Mouse (Mus musculus) erythroblast, adult 5-6 weeks (primary cell): Measurements from ENCODE around the gene Agbl1. TPM values are rescaled to one million over a fixed set of nuclear protein-coding genes. Genes with fewer than 3 reads are reported as not detected.
"Not testable (repeated sequence)": the region's sequence is repeated elsewhere in the genome, so short reads cannot be mapped to it uniquely, and the experiment has no call there.

Experiments used
- ATAC-seq: replicated peaks from 2 replicates; pipeline ENCODE4 v1.8.0; 2016; ENCODE audit warnings: moderate number of reproducible peaks, mild to moderate bottlenecking, moderate TSS enrichment, inconsistent platforms; ENCODE audit not compliant: poor library complexity, low FRiP score, severe bottlenecking
- total RNA-seq, 2 experiments: library from RNA; stranded (forward) in 1 of 2; stranded (reverse) in 1 of 2; fragments of 150-400 nt in 1 of 2; fragments of 200-764, 138-1000 nt in 1 of 2; gene quantifications; 2 replicates each; pipeline versions ENCODE4 v1.2.3 to v1.2.4; 2015 to 2017; ENCODE audit warnings: low replicate concordance in 2 of 2

Gene Agbl1
- not detected in 2 replicates for total RNA-seq (2015; ENCODE audit: low replicate concordance)
- total RNA-seq (2017; ENCODE audit: low replicate concordance): 0.14 TPM in 1 of 2 replicates, not detected in the other

- no peak for ATAC-seq
These were observed at the start of gene Agbl1 for GRCm38 (mm10) chr7:76229311-76229937. Gene Agbl1, plus strand, starts transcription at chr7:76229887.

- ATAC-seq: no peak
These were observed 44.6 kb upstream of the Agbl1 start for GRCm38 (mm10) chr7:76185005-76185658.

GRCm38 (mm10) chr7:76185681-76186121 is 44.0 kb upstream of the Agbl1 start:
- no peak for ATAC-seq

- ATAC-seq: no peak
These were observed 11.1 kb upstream of the Agbl1 start for GRCm38 (mm10) chr7:76218546-76218945.

- ATAC-seq: no peak
These were observed 9.8 kb upstream of the Agbl1 start for GRCm38 (mm10) chr7:76219797-76220469.

GRCm38 (mm10) chr7:76222691-76223090 is 7.0 kb upstream of the Agbl1 start:
- no peak for ATAC-seq

- ATAC-seq: no peak
These were observed 806 bp upstream of the Agbl1 start for GRCm38 (mm10) chr7:76228881-76229280.

GRCm38 (mm10) chr7:76234321-76234720 is 4.6 kb downstream of the Agbl1 start:
- no peak for ATAC-seq

- no peak for ATAC-seq
These were observed 7.8 kb downstream of the Agbl1 start for GRCm38 (mm10) chr7:76237497-76237896.

GRCm38 (mm10) chr7:76244839-76245238 is 15.2 kb downstream of the Agbl1 start:
- not testable (repeated sequence) for ATAC-seq

GRCm38 (mm10) chr7:76275061-76275460 is 45.4 kb downstream of the Agbl1 start:
- no peak for ATAC-seq

- no peak for ATAC-seq
These were observed 53.1 kb downstream of the Agbl1 start for GRCm38 (mm10) chr7:76282831-76283230.

GRCm38 (mm10) chr7:76287531-76287930 is 57.8 kb downstream of the Agbl1 start:
- ATAC-seq: no peak

GRCm38 (mm10) chr7:76321866-76322553 is 92.3 kb downstream of the Agbl1 start:
- no peak for ATAC-seq

GRCm38 (mm10) chr7:76326091-76326490 is 96.4 kb downstream of the Agbl1 start:
- no peak for ATAC-seq

GRCm38 (mm10) chr7:76339308-76339707 is 109.6 kb downstream of the Agbl1 start:
- ATAC-seq: no peak

- ATAC-seq: no peak
These were observed 111.9 kb downstream of the Agbl1 start for GRCm38 (mm10) chr7:76341601-76342000.

- no peak for ATAC-seq
These were observed 123.8 kb downstream of the Agbl1 start for GRCm38 (mm10) chr7:76353469-76353868.

- no peak for ATAC-seq
These were observed 124.8 kb downstream of the Agbl1 start for GRCm38 (mm10) chr7:76354510-76354909.

- no peak for ATAC-seq
These were observed 141.6 kb downstream of the Agbl1 start for GRCm38 (mm10) chr7:76371269-76371668.
